Mouse (Mus musculus): Measurements from ENCODE around the gene Ube2j1. TPM values are rescaled to one million over a fixed set of nuclear protein-coding genes. Genes with fewer than 3 reads are reported as not detected.

Gene Ube2j1
- total RNA-seq, 2 experiments from 2014 or later: 97.2 to 101 TPM

GRCm38 (mm10) chr4:33067826-33068225, 36.6 kb downstream of the Ube2j1 start:
- DNase-seq (ENCODE audit: extremely low spot score in 1 of 2, low spot score in 1 of 2): no peak

DNA sequence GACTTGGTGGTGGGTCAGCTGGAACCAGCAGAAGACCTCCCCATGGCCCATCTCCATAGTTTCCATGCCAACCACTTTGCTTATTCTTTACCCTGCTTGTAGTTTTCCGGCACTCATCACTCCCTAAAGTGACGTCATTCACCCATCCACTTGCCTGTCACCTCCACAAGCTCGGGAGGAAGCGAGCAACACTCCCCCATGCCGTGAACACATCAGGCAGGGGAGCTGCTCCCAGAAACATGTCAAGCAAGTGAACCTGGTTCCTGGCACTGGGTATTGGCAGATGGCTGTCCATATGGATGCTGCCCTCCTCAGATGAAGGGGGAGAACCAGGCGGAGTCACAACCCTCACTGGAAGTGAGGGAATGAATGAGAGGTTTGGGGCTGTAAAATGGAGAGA, 37.7 kb downstream of the Ube2j1 start:
- peak in 1 of 2 experiments; percentile 29 for DNase-seq (ENCODE audit: extremely low spot score in 1 of 2, low spot score in 1 of 2)

- DNase-seq (ENCODE audit: extremely low spot score in 1 of 2, low spot score in 1 of 2): no peak
Observed at GRCm38 (mm10) chr4:33070326-33070725, 39.1 kb downstream of the Ube2j1 start.

DNA sequence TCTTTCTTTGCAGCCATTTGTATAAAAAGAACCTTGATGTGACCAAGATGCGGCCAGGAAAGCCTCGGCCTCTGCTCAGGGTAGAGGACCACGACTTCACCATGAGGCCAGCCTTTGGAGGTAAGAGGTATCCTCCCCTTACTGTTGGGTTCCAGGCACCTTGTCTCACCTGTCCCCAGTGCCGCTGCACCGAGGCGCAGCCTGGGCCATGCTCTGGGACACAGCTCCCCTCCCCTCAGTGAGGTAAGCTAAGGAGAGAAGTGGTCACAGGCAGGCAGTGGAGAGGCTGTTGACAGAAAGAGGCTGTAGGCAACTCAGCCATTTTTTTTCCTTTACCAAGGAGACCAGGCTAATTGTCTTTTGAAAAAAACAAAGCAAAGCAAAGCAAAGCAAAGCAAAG, 40.1 kb downstream of the Ube2j1 start:
- DNase-seq (ENCODE audit: extremely low spot score in 1 of 2, low spot score in 1 of 2): no peak

DNA sequence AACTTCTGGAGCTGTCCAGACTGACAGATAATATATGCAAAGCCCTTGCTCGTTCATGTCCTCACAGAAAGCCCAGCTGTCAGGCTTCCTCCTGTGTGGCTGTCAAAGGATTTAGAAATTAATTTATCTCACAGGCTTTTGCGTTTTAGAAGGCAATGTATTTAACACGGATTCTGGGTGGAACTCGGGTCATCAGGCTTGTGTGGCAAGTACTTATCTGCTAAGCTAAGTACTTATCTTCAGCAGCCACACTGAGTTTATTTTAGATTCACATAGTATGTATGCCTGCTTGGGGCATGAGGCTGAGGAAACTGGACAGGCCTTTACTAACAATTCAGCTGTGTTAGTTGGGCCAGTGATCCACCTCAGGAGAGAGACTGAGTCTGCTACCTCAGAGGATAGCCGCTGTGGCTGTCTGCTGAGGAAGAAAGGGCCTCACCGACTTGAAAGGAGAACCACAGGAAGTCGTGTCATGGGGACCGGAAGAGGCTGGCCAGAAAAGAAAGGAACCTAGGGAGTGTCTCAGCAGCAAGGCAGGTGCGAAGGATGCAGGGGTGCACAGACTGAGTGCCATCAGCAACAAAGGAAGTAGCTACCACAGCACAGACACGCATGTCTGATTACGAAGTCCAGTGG, 41.4 kb downstream of the Ube2j1 start:
- no peak for DNase-seq (ENCODE audit: extremely low spot score in 1 of 2, low spot score in 1 of 2)

DNA sequence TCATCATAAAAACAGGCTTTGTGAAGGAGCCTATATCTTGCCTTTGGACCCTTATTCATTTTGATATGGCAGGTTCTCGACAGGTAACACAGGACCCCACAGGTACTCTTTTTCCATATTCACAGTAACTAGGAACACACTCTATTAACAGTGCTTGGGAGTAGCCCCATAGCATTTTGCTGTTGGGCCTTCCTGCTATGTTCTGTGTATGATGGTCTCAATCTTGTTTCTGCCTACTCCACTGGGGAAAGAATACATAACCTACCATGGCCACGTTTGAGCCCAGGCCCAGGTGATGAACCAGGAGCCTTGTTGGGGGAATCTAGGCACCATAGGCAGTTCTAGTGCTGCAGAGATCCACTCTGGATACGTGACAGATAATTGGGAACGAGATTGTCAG, 43.2 kb downstream of the Ube2j1 start:
- no peak for DNase-seq (ENCODE audit: extremely low spot score in 1 of 2, low spot score in 1 of 2)

DNA sequence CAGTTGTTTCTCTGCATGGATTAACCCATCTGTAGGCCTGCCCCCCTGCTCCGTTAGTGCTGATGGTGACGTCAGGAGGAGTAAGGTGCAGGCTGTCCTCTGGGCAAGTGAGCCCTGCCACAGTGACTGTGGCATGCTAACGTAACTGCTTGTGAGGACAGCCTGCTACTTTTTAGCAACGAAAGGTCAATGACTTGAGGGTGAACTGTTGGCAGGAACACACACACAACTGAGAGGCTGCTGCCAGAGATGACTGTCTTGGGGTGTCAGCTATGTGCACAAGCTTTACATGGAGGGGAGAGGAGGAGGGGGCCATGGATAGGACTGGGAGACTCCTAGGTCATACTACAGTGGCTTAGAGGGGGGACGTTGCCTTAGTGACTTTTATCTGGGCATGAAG, 43.6 kb downstream of the Ube2j1 start:
- no peak for DNase-seq (ENCODE audit: extremely low spot score in 1 of 2, low spot score in 1 of 2)

GRCm38 (mm10) chr4:33075776-33076524, 44.7 kb downstream of the Ube2j1 start:
- no peak for DNase-seq (ENCODE audit: extremely low spot score in 1 of 2, low spot score in 1 of 2)

DNA sequence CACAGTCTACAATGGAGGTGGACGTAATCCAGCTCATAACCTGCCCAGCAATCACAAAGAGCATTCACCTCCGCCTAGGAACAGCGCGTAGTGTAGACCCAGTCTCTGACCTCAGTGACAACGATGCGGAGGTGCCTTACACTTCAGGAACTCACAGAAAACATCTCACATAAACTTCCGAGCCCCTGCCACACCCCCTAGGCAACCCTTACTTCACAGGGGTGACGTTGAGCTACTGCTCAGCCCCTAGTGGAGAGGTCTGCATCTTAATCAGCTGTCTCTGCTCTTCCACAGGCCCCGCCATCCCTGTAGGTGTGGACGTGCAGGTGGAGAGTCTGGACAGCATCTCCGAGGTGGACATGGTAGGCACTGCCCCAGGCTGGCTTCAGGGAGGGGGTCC, 45.9 kb downstream of the Ube2j1 start:
- no peak for DNase-seq (ENCODE audit: extremely low spot score in 1 of 2, low spot score in 1 of 2)

GRCm38 (mm10) chr4:33077724-33078123, 46.5 kb downstream of the Ube2j1 start:
- DNase-seq (ENCODE audit: extremely low spot score in 1 of 2, low spot score in 1 of 2): no peak

GRCm38 (mm10) chr4:33078492-33078891, 47.3 kb downstream of the Ube2j1 start:
- DNase-seq (ENCODE audit: extremely low spot score in 1 of 2, low spot score in 1 of 2): no peak

DNA sequence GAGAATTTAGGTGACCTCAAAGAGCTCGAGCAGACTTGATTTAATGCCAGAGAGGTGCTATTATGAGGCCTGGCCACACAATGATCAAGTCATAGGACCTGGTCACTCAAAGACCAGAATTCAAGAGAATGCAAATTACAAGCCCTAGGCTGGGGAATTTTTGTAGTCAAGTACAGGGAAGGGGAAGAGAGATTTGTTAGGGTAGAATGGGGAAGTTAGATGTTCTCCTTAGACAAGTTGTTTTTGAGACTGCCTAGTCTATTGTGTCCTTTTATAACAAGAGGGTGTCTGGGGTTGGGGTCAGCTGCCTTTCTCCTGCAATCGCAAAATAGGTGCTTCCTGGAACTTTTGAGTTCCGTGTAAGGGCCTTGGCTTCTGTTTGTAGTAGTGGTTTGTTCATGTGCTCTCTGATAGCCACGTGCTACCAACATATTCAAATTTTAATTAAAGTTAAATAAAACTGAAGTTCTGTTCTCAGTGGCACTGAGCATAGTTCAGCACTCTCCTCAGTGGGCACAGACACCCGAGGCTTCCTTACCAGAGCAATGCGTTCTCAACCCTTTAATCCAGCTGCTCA, 68.0 kb downstream of the Ube2j1 start:
- DNase-seq (ENCODE audit: extremely low spot score in 1 of 2, low spot score in 1 of 2): no peak

Other genes starting within 250 kb of the Ube2j1 start
- gene Lyrm2, start 231.2 kb upstream of the Ube2j1 start, total RNA-seq (2021): 10 to 100 TPM; 38.9 to 40.3 TPM
- gene Ankrd6, start 80.6 kb upstream of the Ube2j1 start, total RNA-seq (2021): 10 to 100 TPM; 34.8 to 35.6 TPM
- 10 to 100 TPM; 58.9 to 60.5 TPM for gene Rragd, start 48.4 kb upstream of the Ube2j1 start, total RNA-seq (2021)
- gene Gabrr2, start 31.6 kb downstream of the Ube2j1 start, total RNA-seq (2021): under 1 TPM; 0.39 to 0.52 TPM
- under 1 TPM in 1 of 2 experiments, not detected in 1; 0.20 TPM for gene Gabrr1, start 101.1 kb downstream of the Ube2j1 start, total RNA-seq (2021)
- gene Pm20d2, start 158.3 kb downstream of the Ube2j1 start, total RNA-seq (2021): 10 to 100 TPM in 1 of 2 experiments, 1 to 10 TPM in 1; 9.4 to 13.4 TPM
- 10 to 100 TPM; 24.3 to 31.9 TPM for gene Srsf12, start 177.6 kb downstream of the Ube2j1 start, total RNA-seq (2021)